Mouse (Mus musculus) lung, postnatal 4 days (tissue): ENCODE results near the gene Klrg2.
"Not testable (repeated sequence)": the region's sequence is repeated elsewhere in the genome, so short reads cannot be mapped to it uniquely, and the experiment has no call there.

ENCODE experiments used
- DNase-seq, 2 experiments: peaks; one replicate each; pipeline ENCODE4 v3.0.0; 2021

The Klrg2 gene

GRCm38 (mm10) chr6:38636852-38637618, at the start of gene Klrg2:
TSS of gene Klrg2 (minus strand) at chr6:38637242.
- DNase-seq, result peak; percentile 72 to 81

- DNase-seq, result no peak
Measured at GRCm38 (mm10) chr6:38682532-38682931, 45.5 kb upstream of the Klrg2 start.

GRCm38 (mm10) chr6:38677629-38678028, 40.6 kb upstream of the Klrg2 start:
- no peak for DNase-seq

- no peak for DNase-seq
Measured at GRCm38 (mm10) chr6:38676723-38677122, 39.7 kb upstream of the Klrg2 start.

- no peak for DNase-seq
Measured at GRCm38 (mm10) chr6:38676217-38676616, 39.2 kb upstream of the Klrg2 start.

- DNase-seq, result no peak
Measured at GRCm38 (mm10) chr6:38672011-38672410, 35.0 kb upstream of the Klrg2 start.

- no peak for DNase-seq
Measured at GRCm38 (mm10) chr6:38671270-38671669, 34.2 kb upstream of the Klrg2 start.

GRCm38 (mm10) chr6:38670488-38670887, 33.4 kb upstream of the Klrg2 start:
- DNase-seq, result not testable (repeated sequence)

- DNase-seq, result no peak
Measured at GRCm38 (mm10) chr6:38669580-38669979, 32.5 kb upstream of the Klrg2 start.

GRCm38 (mm10) chr6:38662714-38663615, 25.9 kb upstream of the Klrg2 start, which contains the start of gene Clec2l:
TSS of gene Clec2l (plus strand) at chr6:38663069.
- peak; percentile 30 to 53 for DNase-seq

GRCm38 (mm10) chr6:38661626-38662025, 24.6 kb upstream of the Klrg2 start:
- no peak for DNase-seq

GRCm38 (mm10) chr6:38650263-38650937, 13.4 kb upstream of the Klrg2 start:
- peak; percentile 59 to 77 for DNase-seq

- peak in 1 of 2 experiments; percentile 26 for DNase-seq
Measured at GRCm38 (mm10) chr6:38649545-38649944, 12.5 kb upstream of the Klrg2 start.

GRCm38 (mm10) chr6:38643039-38643438, 6.0 kb upstream of the Klrg2 start:
- no peak for DNase-seq

- no peak for DNase-seq
Measured at GRCm38 (mm10) chr6:38642593-38642992, 5.6 kb upstream of the Klrg2 start.

- no peak for DNase-seq
Measured at GRCm38 (mm10) chr6:38641645-38642044, 4.6 kb upstream of the Klrg2 start.

GRCm38 (mm10) chr6:38641228-38641627, 4.2 kb upstream of the Klrg2 start:
- DNase-seq, result no peak

GRCm38 (mm10) chr6:38640401-38640800, 3.4 kb upstream of the Klrg2 start:
- DNase-seq, result peak in 1 of 2 experiments; percentile 18

- peak; percentile 52 to 62 for DNase-seq
Measured at GRCm38 (mm10) chr6:38635941-38636851, 846 bp downstream of the Klrg2 start.

GRCm38 (mm10) chr6:38634461-38634860, 2.6 kb downstream of the Klrg2 start:
- DNase-seq, result no peak

GRCm38 (mm10) chr6:38632826-38633225, 4.2 kb downstream of the Klrg2 start:
- no peak for DNase-seq

- no peak for DNase-seq
Measured at GRCm38 (mm10) chr6:38629556-38629955, 7.5 kb downstream of the Klrg2 start.
